Mouse (Mus musculus) liver, embryonic 11.5 days (tissue): Measurements from ENCODE around the gene Snapin. TPM values are rescaled to one million over a fixed set of nuclear protein-coding genes. Genes with fewer than 3 reads are reported as not detected.

ENCODE experiments used
- ATAC-seq: fragments of 200-750 bp; cut with Nextera tagmentation; replicated peaks from 2 replicates; pipeline ENCODE4 v1.8.0; 2017; ENCODE audit warnings: moderate number of reproducible peaks, mild to moderate bottlenecking, moderate TSS enrichment, moderate library complexity; ENCODE audit not compliant: low FRiP score
- DNase-seq: peaks from one replicate; pipeline ENCODE4 v3.0.0-alpha.2; 2017; ENCODE audit warnings: low spot score
- H3K27ac ChIP-seq: fragments of 300-500 bp; sonication (generic); 2 replicates; pipeline ENCODE4 v1.5.1; 2014; ENCODE audit warnings: mild to moderate bottlenecking, low read depth, low read length, control low read depth
- H3K27me3 ChIP-seq: fragments of 300-500 bp; sonication (generic); replicated peaks from 2 replicates; pipeline ENCODE4 v1.6.1; 2014; ENCODE audit warnings: low read length, mixed read lengths; ENCODE audit not compliant: control insufficient read depth, insufficient read depth
- H3K36me3 ChIP-seq: fragments of 300-500 bp; sonication (generic); 2 replicates; pipeline ENCODE4 v1.6.1; 2014; ENCODE audit warnings: mild to moderate bottlenecking, low read length, moderate library complexity, mixed read lengths; ENCODE audit not compliant: control insufficient read depth, insufficient read depth
- H3K4me1 ChIP-seq: fragments of 300-500 bp; sonication (generic); replicated peaks from 2 replicates; pipeline ENCODE4 v1.6.1; 2014; ENCODE audit warnings: low read length, mixed read lengths; ENCODE audit not compliant: control insufficient read depth, insufficient read depth
- H3K4me2 ChIP-seq: fragments of 300-500 bp; sonication (generic); 2 replicates; pipeline ENCODE4 v1.6.1; 2014; ENCODE audit warnings: mild to moderate bottlenecking, control low read depth, moderate library complexity
- H3K4me3 ChIP-seq: fragments of 300-500 bp; sonication (generic); 2 replicates; pipeline ENCODE4 v1.5.1; 2014; ENCODE audit warnings: low read depth, low read length, control low read depth
- H3K9ac ChIP-seq: fragments of 300-500 bp; sonication (generic); 2 replicates; pipeline ENCODE4 v1.6.1; 2014; ENCODE audit warnings: low read depth, low read length, control low read depth
- H3K9me3 ChIP-seq: fragments of 300-500 bp; sonication (generic); 2 replicates; pipeline ENCODE4 v1.6.1; 2016; ENCODE audit warnings: low read length, inconsistent platforms, mixed read lengths; ENCODE audit not compliant: control insufficient read depth
- WGBS: fragments of 180-500 bp; shearing (Covaris S2); extraction: QIAGEN DNeasy Blood & Tissue Kit; methylation state at CpG from one replicate; pipeline ENCODE4 v1.1.7; 2014; 5-methylcytosine and 5-hydroxymethylcytosine counted together
- polyA plus RNA-seq: library from polyadenylated mRNA; unstranded; fragments of >200 nt; fragmentation: Nextera tagmentation; extraction: Ambion mirVana; gene quantifications from 2 replicates; pipeline ENCODE4 v1.2.1, GENCODE M21; 2014

Gene Snapin
- polyA plus RNA-seq, 1 experiment from 2014 or later = 46.4 TPM

GRCm38 (mm10) chr3:90525421-90525820 is 34.6 kb upstream of the Snapin start:
- no peaks in the 10 kb centered on the region for H3K27me3 ChIP-seq
- DNase-seq (peak; percentile 31), ATAC-seq (peak; percentile 70; the same call in 1 of the 2 replicates)
- H3K9me3 ChIP-seq = no peaks in the 10 kb centered on the region
- no peak overlapping the region for H3K27ac ChIP-seq
- no peak overlapping the region for H3K9ac ChIP-seq
- H3K4me2 ChIP-seq = no peak overlapping the region
- no peaks in the 10 kb centered on the region for H3K36me3 ChIP-seq
- H3K4me3 ChIP-seq = no peak overlapping the region
- WGBS = 57% methylated on average over 4 of the region's 4 CpGs
- no peaks in the 10 kb centered on the region for H3K4me1 ChIP-seq

- DNase-seq (no peak), ATAC-seq (no peak)
- H3K36me3 ChIP-seq = no peaks in the 10 kb centered on the region
- no peak overlapping the region for H3K4me2 ChIP-seq
- WGBS = 84% methylated on average over 4 of the region's 4 CpGs
- H3K4me3 ChIP-seq = no peak overlapping the region
- no peak overlapping the region for H3K9ac ChIP-seq
- no peaks in the 10 kb centered on the region for H3K9me3 ChIP-seq
- H3K27ac ChIP-seq = no peak overlapping the region
- H3K27me3 ChIP-seq = no peaks in the 10 kb centered on the region
- H3K4me1 ChIP-seq = peaks cover 11% of the 10 kb centered on the region
These were observed 26.9 kb upstream of the Snapin start for GRCm38 (mm10) chr3:90517711-90518110.

- no peak overlapping the region for H3K27ac ChIP-seq
- H3K9ac ChIP-seq = no peak overlapping the region
- no peaks in the 10 kb centered on the region for H3K9me3 ChIP-seq
- H3K36me3 ChIP-seq = no peaks in the 10 kb centered on the region
- peaks cover 11% of the 10 kb centered on the region for H3K4me1 ChIP-seq
- ATAC-seq (no peak), DNase-seq (no peak)
- no peak overlapping the region; the same call in 1 of the 2 replicates for H3K4me2 ChIP-seq
- no peak overlapping the region for H3K4me3 ChIP-seq
- 91% methylated on average over 4 of the region's 4 CpGs for WGBS
- no peaks in the 10 kb centered on the region for H3K27me3 ChIP-seq
These were observed 25.0 kb upstream of the Snapin start for GRCm38 (mm10) chr3:90515789-90516188.

GRCm38 (mm10) chr3:90515242-90515641 is 24.4 kb upstream of the Snapin start:
- Histone ChIP-seq H3K27me3 (no peaks in the 10 kb centered on the region), H3K36me3 (no peaks in the 10 kb centered on the region), H3K9me3 (no peaks in the 10 kb centered on the region), H3K4me3 (peak overlapping the region; percentile 46), H3K4me1 (peaks cover 11% of the 10 kb centered on the region), H3K27ac (no peak overlapping the region), H3K4me2 (peak overlapping the region; percentile 87), H3K9ac (peak overlapping the region; percentile 62)
- no peak for ATAC-seq
- no peak for DNase-seq
- 30% methylated on average over 1 of the region's 1 CpGs for WGBS

GRCm38 (mm10) chr3:90514691-90515090 is 23.9 kb upstream of the Snapin start:
- Histone ChIP-seq H3K36me3 (no peaks in the 10 kb centered on the region), H3K9ac (peak overlapping the region; percentile 62), H3K4me2 (peak overlapping the region; percentile 87), H3K27me3 (no peaks in the 10 kb centered on the region), H3K9me3 (no peaks in the 10 kb centered on the region), H3K4me1 (peaks cover 12% of the 10 kb centered on the region), H3K4me3 (peak overlapping the region; percentile 46), H3K27ac (no peak overlapping the region)
- ATAC-seq (peak; percentile 84), DNase-seq (peak; percentile 76)
- WGBS = under 1% methylated on average over 10 of the region's 10 CpGs

GRCm38 (mm10) chr3:90513796-90514590 is 23.2 kb upstream of the Snapin start, which contains the start of the genes S100a1 and S100a13:
TSS of gene S100a1 (minus strand) at chr3:90514392.
TSS of gene S100a13 (plus strand) at chr3:90514435.
- Histone ChIP-seq H3K4me2 (peak within 1 kb of the TSS; percentile 87), H3K27me3 (no peaks in the 10 kb centered on the region), H3K9me3 (no peaks in the 10 kb centered on the region), H3K4me3 (peak within 1 kb of the TSS; percentile 46), H3K9ac (peak within 1 kb of the TSS; percentile 62), H3K36me3 (no peaks in the 10 kb centered on the region), H3K27ac (no peak within 1 kb of the TSS), H3K4me1 (peaks cover 13% of the 10 kb centered on the region)
- DNase-seq = peak; percentile 56
- 3% methylated on average over 25 of the region's 25 CpGs for WGBS
- ATAC-seq = peak; percentile 46

- WGBS = 70% methylated on average over 9 of the region's 9 CpGs
- Histone ChIP-seq H3K27ac (no peak overlapping the region), H3K9ac (no peak overlapping the region), H3K36me3 (no peaks in the 10 kb centered on the region), H3K27me3 (no peaks in the 10 kb centered on the region), H3K4me1 (peaks cover 16% of the 10 kb centered on the region), H3K4me2 (no peak overlapping the region), H3K4me3 (no peak overlapping the region), H3K9me3 (no peaks in the 10 kb centered on the region)
- no peak for DNase-seq
- ATAC-seq = no peak
These were observed 22.3 kb upstream of the Snapin start for GRCm38 (mm10) chr3:90512948-90513642.

- H3K9ac ChIP-seq = no peak overlapping the region
- no peak overlapping the region for H3K4me2 ChIP-seq
- H3K36me3 ChIP-seq = no peaks in the 10 kb centered on the region; the same call in 1 of the 2 replicates
- ATAC-seq = no peak
- DNase-seq = no peak
- no peaks in the 10 kb centered on the region for H3K27me3 ChIP-seq
- no peaks in the 10 kb centered on the region for H3K9me3 ChIP-seq
- 80% methylated on average over 5 of the region's 5 CpGs for WGBS
- no peak overlapping the region for H3K27ac ChIP-seq
- no peak overlapping the region for H3K4me3 ChIP-seq
- peaks cover 22% of the 10 kb centered on the region for H3K4me1 ChIP-seq
These were observed 21.4 kb upstream of the Snapin start for GRCm38 (mm10) chr3:90512276-90512675.
